Mouse (Mus musculus) embryonic fibroblast, embryonic 13.5 days (primary cell): ENCODE measurements at regions not wholly inside any gene's neighbourhood (a gene's known extent, or its start where the extent isn't known, plus 50 kb on each side); places are given as distances from the start of the nearest gene placed in this dataset.

Experiments used
- H3K27ac ChIP-seq: 2 replicates; pipeline ENCODE4 v1.5.1; 2012; ENCODE audit warnings: low read length, control low read depth, inconsistent platforms; ENCODE audit not compliant: insufficient read depth
- H3K4me1 ChIP-seq: 2 replicates; pipeline ENCODE4 v1.6.1; 2011; ENCODE audit warnings: low read length; ENCODE audit not compliant: control insufficient read depth, insufficient read depth
- H3K4me3 ChIP-seq: 2 replicates; pipeline ENCODE4 v1.5.1; 2011; ENCODE audit warnings: mild to moderate bottlenecking, control low read depth, low read length; ENCODE audit not compliant: insufficient read depth
- CTCF ChIP-seq: IDR thresholded peaks from 2 replicates; pipeline ENCODE4 v1.5.1; 2011; ENCODE audit warnings: mild to moderate bottlenecking, control low read depth, low read length, moderate library complexity, borderline replicate concordance; ENCODE audit not compliant: insufficient read depth
- POLR2A ChIP-seq: IDR thresholded peaks from 2 replicates; pipeline ENCODE4 v1.6.1; 2011; ENCODE audit warnings: low read depth, mild to moderate bottlenecking, control low read depth, low read length, moderate library complexity

DNA sequence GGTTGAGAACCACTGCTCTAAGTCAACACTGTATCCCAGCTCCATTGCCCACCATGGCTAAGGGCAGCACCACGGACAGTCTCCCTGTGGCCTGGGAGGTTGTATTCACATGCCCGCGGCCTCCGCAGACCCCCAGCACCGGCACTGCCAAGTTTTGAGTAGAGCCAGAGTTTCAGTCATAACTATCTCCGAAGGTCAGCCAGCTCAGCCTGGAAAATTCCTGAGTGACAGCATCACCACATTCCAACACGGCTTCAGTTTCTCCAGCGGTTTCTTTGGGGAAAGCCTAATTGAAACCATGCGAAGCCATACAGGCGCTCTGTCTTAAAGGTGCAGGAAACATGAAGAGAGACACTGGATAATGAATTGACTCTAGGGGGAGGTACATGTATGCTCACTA lies 271.5 kb upstream of the Sulf2 start:
- peaks cover 22% of the 10 kb centered on the region for H3K4me1 ChIP-seq
- TF ChIP-seq CTCF, result no peak
- no peak for TF ChIP-seq POLR2A
- H3K4me3 ChIP-seq, result no peak overlapping the region
- peak overlapping the region; percentile 63 for H3K27ac ChIP-seq

DNA sequence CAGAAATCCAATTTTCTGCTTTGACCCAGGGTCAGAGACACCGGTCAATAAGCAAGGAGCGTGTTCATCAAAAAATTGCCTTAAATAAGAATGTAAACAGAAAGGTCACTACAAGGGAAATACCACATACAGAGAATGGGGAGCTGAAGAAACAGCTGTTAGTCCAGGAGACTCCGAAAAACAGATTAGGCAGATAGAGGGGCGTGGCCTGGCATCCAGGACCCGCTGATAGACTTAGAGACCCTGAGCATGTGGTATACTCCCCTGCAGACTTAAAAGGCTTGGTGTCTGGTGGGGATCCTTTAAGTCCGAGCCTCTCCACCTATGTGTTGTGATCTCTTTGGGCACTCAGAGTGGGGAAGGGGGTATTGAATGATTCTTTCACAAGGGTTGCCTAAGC lies 271.0 kb upstream of the Sulf2 start:
- TF ChIP-seq CTCF, result no peak
- TF ChIP-seq POLR2A, result no peak
- Histone ChIP-seq H3K27ac (peak overlapping the region; percentile 53), H3K4me3 (no peak overlapping the region), H3K4me1 (peaks cover 22% of the 10 kb centered on the region)

DNA sequence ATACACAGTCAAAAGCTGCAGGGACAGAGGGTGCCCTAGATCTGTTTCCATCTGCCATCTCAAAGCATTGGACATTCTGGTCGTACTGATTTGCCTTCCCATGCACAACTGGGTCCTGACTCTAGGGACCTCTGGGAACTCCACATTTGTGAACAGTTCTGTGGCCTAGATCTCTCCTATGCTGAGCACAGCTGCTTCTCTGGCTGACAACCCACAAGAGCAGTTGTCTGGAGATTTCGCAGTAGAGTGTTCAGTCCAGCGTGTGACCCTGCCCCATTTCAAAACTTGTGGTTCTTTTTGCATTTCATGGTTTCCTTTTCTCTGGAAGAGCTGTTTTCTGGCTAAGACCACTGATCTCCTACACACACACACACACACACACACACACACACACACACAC lies 269.7 kb upstream of the Sulf2 start:
- TF ChIP-seq CTCF, result no peak
- TF ChIP-seq POLR2A, result no peak
- Histone ChIP-seq H3K4me3 (no peak overlapping the region), H3K4me1 (peaks cover 22% of the 10 kb centered on the region), H3K27ac (no peak overlapping the region)

DNA sequence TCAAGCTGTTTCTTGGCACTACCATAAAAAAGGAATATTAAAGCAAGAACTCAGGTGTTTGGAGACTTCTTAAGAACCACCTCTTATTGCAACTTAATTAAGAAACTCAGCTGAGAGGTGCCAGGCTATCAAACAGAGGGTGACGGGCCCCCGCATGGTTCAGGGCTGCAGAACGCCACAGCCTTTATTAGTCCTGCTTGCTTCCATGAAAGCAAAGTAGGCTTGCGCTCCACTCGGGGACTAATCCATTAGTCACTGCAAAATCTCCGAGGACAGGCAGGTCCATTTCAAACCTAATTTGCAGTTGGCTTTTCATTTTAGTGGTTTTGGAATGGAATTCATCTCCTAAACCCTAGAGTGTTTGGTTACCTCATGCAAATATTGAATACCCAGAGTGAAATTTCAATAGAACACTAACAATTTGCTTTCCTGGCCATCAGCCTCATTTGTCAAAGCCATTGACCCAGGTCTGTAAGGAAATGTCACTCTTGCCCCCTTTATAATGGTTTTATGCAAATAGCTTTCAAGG lies 267.7 kb upstream of the Sulf2 start:
- peak overlapping the region; percentile 20; the same call in 1 of the 2 replicates for H3K27ac ChIP-seq
- H3K4me3 ChIP-seq, result no peak overlapping the region
- TF ChIP-seq CTCF, result no peak
- TF ChIP-seq POLR2A, result no peak
- peaks cover 22% of the 10 kb centered on the region for H3K4me1 ChIP-seq

DNA sequence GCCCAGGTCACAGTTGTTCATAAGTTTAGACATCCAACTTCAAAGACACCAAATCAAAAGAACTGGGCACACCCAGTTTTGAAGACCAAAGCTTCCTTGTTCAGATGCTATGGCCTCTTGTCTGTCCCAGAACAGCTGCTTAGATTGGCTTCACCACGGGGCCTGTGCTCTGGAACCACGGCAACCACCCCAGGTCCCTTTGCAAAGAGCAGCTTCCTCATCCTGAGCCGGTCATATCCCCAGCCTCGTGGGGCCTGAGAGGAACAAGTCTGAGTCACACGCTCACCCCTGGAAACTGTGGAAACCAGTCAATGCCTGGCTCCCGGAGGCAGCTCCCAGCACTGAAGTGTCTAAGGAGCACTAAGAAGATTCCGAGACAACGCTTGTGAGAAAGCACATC lies 264.8 kb upstream of the Sulf2 start:
- Histone ChIP-seq H3K4me1 (peaks cover 7% of the 10 kb centered on the region), H3K4me3 (no peak overlapping the region), H3K27ac (no peak overlapping the region)
- no peak for TF ChIP-seq CTCF
- TF ChIP-seq POLR2A, result no peak

DNA sequence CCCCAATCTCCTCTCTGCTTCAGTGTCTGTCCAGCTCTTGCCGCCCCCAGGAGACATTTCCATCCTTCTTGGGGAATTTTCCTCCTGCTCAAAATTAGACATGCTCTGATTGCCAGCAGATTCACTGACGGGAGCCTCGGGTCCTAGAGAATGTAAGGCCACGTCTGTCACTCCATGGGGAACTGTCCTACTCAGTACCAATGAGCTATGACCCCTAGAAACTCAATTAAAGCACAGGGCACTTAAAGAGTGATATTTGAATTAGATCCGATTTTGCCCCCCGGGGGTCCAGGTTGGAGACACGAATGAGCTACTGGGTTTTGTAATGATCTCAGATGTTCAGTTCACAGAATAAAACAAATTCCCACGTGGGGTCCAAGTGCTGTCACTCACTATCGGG lies 263.8 kb upstream of the Sulf2 start:
- no peak for TF ChIP-seq CTCF
- H3K27ac ChIP-seq, result no peak overlapping the region

DNA sequence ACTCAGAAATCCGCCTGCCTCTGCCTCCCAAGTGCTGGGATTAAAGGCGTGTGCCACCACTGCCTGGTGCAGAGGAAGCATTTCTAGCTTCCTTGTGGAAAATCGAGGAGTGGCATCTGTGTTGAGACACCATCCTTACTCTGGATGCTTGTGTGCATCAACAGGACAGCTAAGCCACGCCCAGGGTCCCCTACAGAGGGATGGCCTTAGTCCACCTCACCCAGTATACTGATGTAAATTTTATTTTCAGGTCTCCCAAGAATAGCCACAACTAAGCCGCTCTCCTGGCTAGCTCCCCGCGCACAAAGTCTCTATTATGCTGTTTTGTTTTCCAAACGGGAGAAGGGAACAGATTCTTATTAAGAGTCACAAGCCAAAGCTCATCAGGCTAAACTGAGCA lies 262.8 kb upstream of the Sulf2 start:
- TF ChIP-seq CTCF (no peak), POLR2A (no peak)
- Histone ChIP-seq H3K27ac (no peak overlapping the region), H3K4me1 (0 out of 2 replicates have a peak, but pooled peaks cover 4% of the 10 kb centered on the region), H3K4me3 (no peak overlapping the region)

More for the DNA sequence above, 263.8 kb upstream of the Sulf2 start:
- Histone ChIP-seq H3K4me3 (no peak overlapping the region), H3K4me1 (peaks cover 7% of the 10 kb centered on the region)

DNA sequence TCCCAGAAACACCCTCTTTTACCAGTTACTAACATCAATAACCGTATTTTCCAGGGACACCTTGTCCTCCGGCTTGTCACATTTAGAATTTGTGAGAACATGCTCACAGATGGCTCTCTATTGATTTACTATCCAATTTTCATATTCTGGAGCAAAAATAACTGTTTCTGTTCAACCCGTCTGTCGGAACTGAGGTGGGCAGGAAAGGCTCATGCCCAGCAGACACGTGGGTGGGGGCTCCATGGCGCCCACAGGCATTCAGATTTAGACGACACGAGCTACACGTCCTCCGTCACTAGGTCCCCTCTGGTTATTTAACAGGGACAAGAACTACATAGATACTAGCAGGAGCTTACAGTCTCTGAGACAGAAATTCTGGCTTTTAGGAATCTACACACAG lies 262.2 kb upstream of the Sulf2 start:
- Histone ChIP-seq H3K4me1 (0 out of 2 replicates have a peak, but pooled peaks cover 4% of the 10 kb centered on the region), H3K27ac (no peak overlapping the region), H3K4me3 (no peak overlapping the region)
- TF ChIP-seq CTCF (no peak), POLR2A (no peak)

DNA sequence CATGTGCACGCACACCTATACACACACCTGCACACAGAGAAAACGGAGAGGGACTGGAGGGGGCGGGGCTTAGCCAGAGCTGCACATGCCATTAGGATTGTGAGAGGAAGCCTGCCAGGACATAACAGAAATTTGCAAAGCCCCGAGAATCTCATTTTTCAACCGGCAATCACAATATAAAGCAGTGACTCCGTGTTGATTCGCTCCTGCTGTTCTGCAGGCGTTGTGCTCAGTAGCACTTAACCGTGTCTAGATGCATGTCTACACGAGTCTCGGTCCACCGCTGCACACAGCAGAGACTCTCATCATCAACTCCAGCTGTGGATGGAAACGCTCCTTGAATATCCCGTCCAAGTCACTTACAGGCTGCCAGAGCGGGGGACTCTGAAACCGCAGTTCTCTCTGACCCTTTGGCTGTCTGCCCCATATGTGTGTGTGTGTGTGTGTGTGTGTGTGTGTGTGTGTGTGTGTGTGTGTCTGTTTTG lies 260.1 kb upstream of the Sulf2 start:
- Histone ChIP-seq H3K4me1 (0 out of 2 replicates have a peak, but pooled peaks cover 4% of the 10 kb centered on the region), H3K27ac (peak overlapping the region; percentile 12; the same call in 1 of the 2 replicates), H3K4me3 (no peak overlapping the region)
- TF ChIP-seq CTCF (no peak), POLR2A (no peak)

DNA sequence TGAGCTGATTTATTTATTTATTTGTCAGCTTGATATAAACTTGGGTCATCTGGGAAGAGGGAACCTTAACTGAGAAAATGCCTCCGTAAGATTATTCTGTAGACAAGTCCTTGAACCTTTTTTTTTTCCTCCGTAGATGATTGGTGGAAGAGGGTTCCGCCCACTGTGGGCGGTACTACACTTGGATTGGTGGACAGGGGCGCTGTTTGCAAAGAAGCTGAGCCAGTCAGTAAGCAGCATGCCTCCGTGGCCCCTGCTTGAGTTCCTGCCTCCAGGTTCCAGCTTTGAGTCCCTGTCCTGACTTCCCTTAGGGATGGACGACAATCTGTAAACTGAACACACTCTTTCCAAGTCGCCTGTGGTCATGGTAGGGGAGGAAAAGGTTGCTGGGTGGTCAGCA lies 259.4 kb upstream of the Sulf2 start:
- TF ChIP-seq CTCF (no peak), POLR2A (no peak)
- Histone ChIP-seq H3K27ac (0 out of 2 replicates have a peak overlapping the region, but pooled peaks have one; percentile 12), H3K4me1 (0 out of 2 replicates have a peak, but pooled peaks cover 4% of the 10 kb centered on the region), H3K4me3 (no peak overlapping the region)
